Mouse (Mus musculus): ENCODE results near the gene Fpgs. TPM values are rescaled to one million over a fixed set of nuclear protein-coding genes. Genes with fewer than 3 reads are reported as not detected.

Gene Fpgs
- 10 to 100 TPM in 1 of 2 experiments, 1 to 10 TPM in 1; 6.7 to 11.1 TPM for total RNA-seq (2021)
- long read RNA-seq, experiment 1, partial matches to known transcripts = 2 of 7 reads
- long read RNA-seq, experiment 1, other reads (novel, unspliced or antisense) = 2 of 7 reads
- long read RNA-seq, experiment 2, transcript Fpgs-201 (15 exons, 2,273 nt) = major isoform, 11 of 15 reads
- long read RNA-seq, experiment 2, partial matches to known transcripts = 3 of 15 reads
- long read RNA-seq, experiment 2, other reads (novel, unspliced or antisense) = 1 of 15 reads

GRCm38 (mm10) chr2:32704021-32704421, at the start of gene Fpgs:
Gene Fpgs, minus strand, starts transcription at chr2:32704145.
- DNase-seq = no peak
- intact Hi-C loops (cut with DNase I; ENCODE audit: low total_unique reads) = no loop called here

- no peak for DNase-seq
- intact Hi-C loops (cut with DNase I; ENCODE audit: low total_unique reads) = no loop called here
Measured at GRCm38 (mm10) chr2:32752181-32752580, 48.2 kb upstream of the Fpgs start.

GRCm38 (mm10) chr2:32751665-32752033, 47.7 kb upstream of the Fpgs start:
- no peak for DNase-seq
- intact Hi-C loops (cut with DNase I; ENCODE audit: low total_unique reads) = no loop called here

GRCm38 (mm10) chr2:32750887-32751664, 47.1 kb upstream of the Fpgs start:
- no peak for DNase-seq
- intact Hi-C loops (cut with DNase I; ENCODE audit: low total_unique reads) = no loop called here

- intact Hi-C loops (cut with DNase I; ENCODE audit: low total_unique reads) = no loop called here
- DNase-seq = no peak
Measured at GRCm38 (mm10) chr2:32750199-32750598, 46.3 kb upstream of the Fpgs start.

- intact Hi-C loops (cut with DNase I; ENCODE audit: low total_unique reads) = no loop called here
- no peak for DNase-seq
Measured at GRCm38 (mm10) chr2:32749082-32749481, 45.1 kb upstream of the Fpgs start.

- intact Hi-C loops (cut with DNase I; ENCODE audit: low total_unique reads) = no loop called here
- DNase-seq = no peak
Measured at GRCm38 (mm10) chr2:32744272-32744982, 40.5 kb upstream of the Fpgs start.

- intact Hi-C loops (cut with DNase I; ENCODE audit: low total_unique reads) = no loop called here
- no peak for DNase-seq
Measured at GRCm38 (mm10) chr2:32742173-32742531, 38.2 kb upstream of the Fpgs start.

GRCm38 (mm10) chr2:32741273-32742172, 37.6 kb upstream of the Fpgs start:
- intact Hi-C loops (cut with DNase I; ENCODE audit: low total_unique reads) = no loop called here
- DNase-seq = peak; percentile 48

- DNase-seq = no peak
Measured at GRCm38 (mm10) chr2:32740916-32741272, 36.9 kb upstream of the Fpgs start, which contains the start of gene 6330409D20Rik. Gene 6330409D20Rik, minus strand, starts transcription at chr2:32741016.

GRCm38 (mm10) chr2:32739311-32739710, 35.4 kb upstream of the Fpgs start:
- intact Hi-C loops (cut with DNase I; ENCODE audit: low total_unique reads) = no loop called here
- DNase-seq = no peak

More at GRCm38 (mm10) chr2:32740916-32741272, 36.9 kb upstream of the Fpgs start, which contains the start of gene 6330409D20Rik:
- intact Hi-C loops (cut with DNase I; ENCODE audit: low total_unique reads) = no loop called here

GRCm38 (mm10) chr2:32737008-32737407, 33.1 kb upstream of the Fpgs start:
- no peak for DNase-seq
- intact Hi-C loops (cut with DNase I; ENCODE audit: low total_unique reads) = no loop called here

GRCm38 (mm10) chr2:32736306-32736829, 32.4 kb upstream of the Fpgs start:
- intact Hi-C loops (cut with DNase I; ENCODE audit: low total_unique reads) = no loop called here
- no peak for DNase-seq

- intact Hi-C loops (cut with DNase I; ENCODE audit: low total_unique reads) = no loop called here
- DNase-seq = peak; percentile 44
Measured at GRCm38 (mm10) chr2:32734933-32735332, 31.0 kb upstream of the Fpgs start.

GRCm38 (mm10) chr2:32734480-32734879, 30.5 kb upstream of the Fpgs start:
- DNase-seq = no peak

GRCm38 (mm10) chr2:32732695-32733094, 28.8 kb upstream of the Fpgs start:
- DNase-seq = no peak
- intact Hi-C loops (cut with DNase I; ENCODE audit: low total_unique reads) = no loop called here

More at GRCm38 (mm10) chr2:32734480-32734879, 30.5 kb upstream of the Fpgs start:
- intact Hi-C loops (cut with DNase I; ENCODE audit: low total_unique reads) = no loop called here

GRCm38 (mm10) chr2:32731911-32732310, 28.0 kb upstream of the Fpgs start:
- intact Hi-C loops (cut with DNase I; ENCODE audit: low total_unique reads) = no loop called here
- no peak for DNase-seq

GRCm38 (mm10) chr2:32730854-32731253, 26.9 kb upstream of the Fpgs start:
- intact Hi-C loops (cut with DNase I; ENCODE audit: low total_unique reads) = no loop called here
- DNase-seq = no peak

GRCm38 (mm10) chr2:32729547-32729946, 25.6 kb upstream of the Fpgs start:
- intact Hi-C loops (cut with DNase I; ENCODE audit: low total_unique reads) = no loop called here
- DNase-seq = no peak
